Mouse (Mus musculus) kidney, embryonic 14.5 days (tissue): ENCODE data around the gene Slc23a2. TPM values are rescaled to one million over a fixed set of nuclear protein-coding genes. Genes with fewer than 3 reads are reported as not detected.

Experiments used
- ATAC-seq: fragments of 200-750 bp; cut with Nextera tagmentation; 2 replicates; pipeline ENCODE4 v1.8.0; 2017; ENCODE audit warnings: moderate number of reproducible peaks, mild to moderate bottlenecking, moderate TSS enrichment, moderate library complexity; ENCODE audit not compliant: low FRiP score, low TSS enrichment
- H3K27ac ChIP-seq: fragments of 300-500 bp; sonication (generic); 2 replicates; pipeline ENCODE4 v1.5.1; 2014; ENCODE audit warnings: low read depth, mild to moderate bottlenecking, low read length, moderate library complexity, mixed read lengths
- H3K27me3 ChIP-seq: fragments of 300-500 bp; sonication (generic); 2 replicates; pipeline ENCODE4 v1.6.1; 2014; ENCODE audit warnings: mild to moderate bottlenecking, low read length; ENCODE audit not compliant: control insufficient read depth, insufficient read depth
- H3K36me3 ChIP-seq: fragments of 300-500 bp; sonication (generic); 2 replicates; pipeline ENCODE4 v1.6.1; 2014; ENCODE audit warnings: low read length, mixed read lengths; ENCODE audit not compliant: control insufficient read depth, insufficient read depth
- H3K4me1 ChIP-seq: fragments of 300-500 bp; sonication (generic); 2 replicates; pipeline ENCODE4 v1.6.1; 2014; ENCODE audit warnings: low read length, mixed read lengths; ENCODE audit not compliant: control insufficient read depth, insufficient read depth
- H3K4me2 ChIP-seq: fragments of 300-500 bp; sonication (generic); replicated peaks from 2 replicates; pipeline ENCODE4 v1.6.1; 2014; ENCODE audit warnings: low read depth, mild to moderate bottlenecking, low read length
- H3K4me3 ChIP-seq: fragments of 300-500 bp; sonication (generic); 2 replicates; pipeline ENCODE4 v1.5.1; 2014; ENCODE audit warnings: mild to moderate bottlenecking, low read length
- H3K9ac ChIP-seq: fragments of 300-500 bp; sonication (generic); 2 replicates; pipeline ENCODE4 v1.6.1; 2014; ENCODE audit warnings: low read depth, mild to moderate bottlenecking, low read length, moderate library complexity
- H3K9me3 ChIP-seq: fragments of 300-500 bp; sonication (generic); 2 replicates; pipeline ENCODE4 v1.6.1; 2016; ENCODE audit warnings: low read length; ENCODE audit not compliant: control insufficient read depth
- WGBS: fragments of 180-500 bp; shearing (Covaris S2); extraction: QIAGEN DNeasy Blood & Tissue Kit; methylation state at CpG from one replicate; pipeline ENCODE4 v1.1.7; 2014; 5-methylcytosine and 5-hydroxymethylcytosine counted together
- polyA plus RNA-seq: library from polyadenylated mRNA; unstranded; fragments of >200 nt; fragmentation: Nextera tagmentation; extraction: Ambion mirVana; gene quantifications from 2 replicates; pipeline ENCODE4 v1.2.1, GENCODE M21; 2014

Gene Slc23a2
- polyA plus RNA-seq, 1 experiment from 2014 or later, result 18.0 TPM

DNA sequence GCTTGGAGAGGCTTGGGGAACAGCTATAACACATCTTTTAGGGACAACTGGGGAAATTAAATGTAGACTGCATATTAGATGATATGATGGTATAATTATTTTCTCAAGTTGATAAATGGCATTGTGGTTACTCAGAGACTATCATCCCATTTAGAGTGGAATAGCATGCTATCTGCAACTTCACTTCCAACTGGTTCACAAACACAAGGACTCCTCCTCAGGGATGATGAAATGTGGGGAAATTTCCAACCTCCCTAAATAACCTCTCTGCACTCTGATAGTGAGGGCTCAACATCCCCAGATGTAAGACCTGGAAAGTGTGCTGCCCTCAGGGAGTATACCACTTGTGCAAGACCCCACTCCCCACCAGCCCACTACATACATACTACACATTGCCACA lies 60.1 kb downstream of the Slc23a2 start:
- Histone ChIP-seq H3K4me2 (no peak overlapping the region), H3K9ac (no peak overlapping the region), H3K4me3 (no peak overlapping the region), H3K27me3 (no peaks in the 10 kb centered on the region), H3K4me1 (no peaks in the 10 kb centered on the region), H3K27ac (no peak overlapping the region), H3K9me3 (no peaks in the 10 kb centered on the region), H3K36me3 (peaks cover 6% of the 10 kb centered on the region)
- ATAC-seq, result no peak

DNA sequence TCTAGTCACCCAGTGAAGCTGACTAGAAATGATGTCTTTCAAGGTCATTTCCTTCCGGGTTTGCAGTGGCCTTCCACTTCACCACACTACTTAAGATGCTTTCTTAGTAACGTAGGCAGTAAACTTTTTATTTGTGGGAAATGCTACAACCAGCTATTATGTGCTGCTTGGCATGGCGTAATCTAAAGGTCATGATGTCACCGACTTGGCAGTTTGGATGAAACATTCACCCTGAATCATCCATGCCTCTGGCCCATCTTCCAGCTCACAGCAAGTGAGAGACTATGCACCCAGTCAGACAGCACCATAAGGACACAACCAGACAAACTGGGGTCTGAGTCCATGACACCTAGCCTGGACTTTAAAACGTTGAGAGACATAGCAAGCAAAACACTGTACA lies 60.5 kb downstream of the Slc23a2 start:
- ATAC-seq, result no peak
- H3K4me2 ChIP-seq, result no peak overlapping the region
- H3K27ac ChIP-seq, result no peak overlapping the region
- H3K9me3 ChIP-seq, result no peaks in the 10 kb centered on the region
- no peaks in the 10 kb centered on the region for H3K4me1 ChIP-seq
- no peak overlapping the region for H3K4me3 ChIP-seq
- H3K27me3 ChIP-seq, result no peaks in the 10 kb centered on the region
- H3K36me3 ChIP-seq, result peaks cover 6% of the 10 kb centered on the region
- 81% methylated on average over 5 of the region's 5 CpGs for WGBS
- no peak overlapping the region for H3K9ac ChIP-seq

DNA sequence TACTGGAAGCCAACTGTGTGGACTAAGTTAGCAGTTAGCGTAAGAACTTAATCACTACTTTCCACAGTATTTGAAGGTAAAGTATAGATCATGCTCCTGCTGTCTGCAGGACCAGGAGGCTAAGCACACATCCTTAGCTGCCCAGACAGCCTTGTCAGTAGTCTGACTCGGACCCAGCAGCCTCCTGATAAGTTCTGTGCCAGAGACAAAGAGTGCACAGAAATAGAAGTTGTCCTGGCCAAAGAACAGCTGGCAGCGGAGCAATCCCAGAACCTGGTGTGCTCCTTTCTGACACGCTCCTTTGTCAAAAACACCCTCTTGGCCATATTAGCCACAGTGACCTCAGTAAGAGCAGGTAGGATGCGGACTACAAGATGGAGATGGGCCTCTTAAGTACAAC lies 65.8 kb downstream of the Slc23a2 start:
- H3K9me3 ChIP-seq, result no peaks in the 10 kb centered on the region
- 91% methylated on average over 5 of the region's 5 CpGs for WGBS
- H3K4me2 ChIP-seq, result no peak overlapping the region
- H3K27me3 ChIP-seq, result no peaks in the 10 kb centered on the region
- ATAC-seq, result no peak
- H3K4me1 ChIP-seq, result no peaks in the 10 kb centered on the region
- no peak overlapping the region for H3K4me3 ChIP-seq
- peaks cover 8% of the 10 kb centered on the region for H3K36me3 ChIP-seq
- H3K9ac ChIP-seq, result no peak overlapping the region
- no peak overlapping the region for H3K27ac ChIP-seq

DNA sequence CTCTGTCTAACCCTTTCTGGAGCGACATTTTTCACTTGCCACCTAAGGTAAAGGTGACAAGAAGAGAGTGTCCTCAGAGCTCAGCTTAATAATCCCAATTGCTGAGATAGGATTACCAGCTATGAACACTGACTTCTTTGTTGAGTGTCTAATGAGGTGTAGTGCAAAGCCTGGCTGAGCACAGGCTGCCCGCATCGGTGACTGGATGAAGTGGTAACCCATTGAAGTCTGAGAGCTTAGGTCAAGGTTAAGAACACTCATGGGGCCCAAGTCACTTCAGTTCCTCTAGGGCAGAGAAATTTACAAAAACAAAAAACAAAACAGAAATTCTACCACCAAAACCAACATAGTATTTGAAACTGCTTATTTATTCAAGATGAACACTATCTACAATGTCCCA lies 71.9 kb downstream of the Slc23a2 start:
- no peaks in the 10 kb centered on the region for H3K27me3 ChIP-seq
- H3K9me3 ChIP-seq, result no peaks in the 10 kb centered on the region
- ATAC-seq, result peak; percentile 80
- no peak overlapping the region for H3K4me2 ChIP-seq
- peaks cover 17% of the 10 kb centered on the region for H3K36me3 ChIP-seq
- H3K9ac ChIP-seq, result no peak overlapping the region
- no peak overlapping the region for H3K4me3 ChIP-seq
- 48% methylated on average over 3 of the region's 3 CpGs for WGBS
- no peaks in the 10 kb centered on the region for H3K4me1 ChIP-seq
- H3K27ac ChIP-seq, result no peak overlapping the region

DNA sequence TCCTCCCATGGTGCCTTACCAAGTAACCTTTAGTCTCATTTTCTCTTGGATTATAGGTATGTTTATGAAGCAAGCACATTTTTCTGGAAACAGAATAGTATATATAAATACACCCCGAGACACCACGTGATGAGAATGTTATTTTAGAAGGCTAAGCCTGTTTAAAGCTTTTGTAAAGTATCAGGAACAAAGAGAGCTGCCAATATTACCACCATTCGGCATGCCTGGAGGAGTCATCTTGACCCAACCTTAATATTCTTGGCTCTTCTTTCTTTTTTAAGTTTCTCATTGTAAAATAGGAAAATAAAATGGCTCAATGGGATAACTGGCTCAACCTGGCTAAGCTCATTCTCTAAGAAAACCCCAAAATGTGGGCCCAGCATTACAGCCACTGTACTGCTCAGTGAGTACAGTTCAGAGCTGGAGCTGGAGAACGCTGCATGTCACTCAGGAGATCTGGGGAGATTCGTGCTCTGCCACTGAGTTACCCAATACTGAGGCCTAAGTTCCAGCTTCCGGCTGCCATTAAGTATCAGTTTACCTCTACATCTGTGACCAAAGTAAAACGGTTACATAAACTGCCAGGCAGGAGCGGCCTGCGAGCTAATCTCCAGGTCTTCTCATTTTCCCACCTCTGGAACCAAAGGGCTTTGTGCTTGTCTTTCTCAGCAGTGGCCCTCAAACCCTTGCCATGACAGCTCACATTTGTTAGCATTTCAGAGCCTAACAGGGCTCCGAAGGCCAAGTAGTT lies 74.7 kb downstream of the Slc23a2 start:
- no peak overlapping the region for H3K4me2 ChIP-seq
- no peaks in the 10 kb centered on the region for H3K9me3 ChIP-seq
- ATAC-seq, result no peak
- WGBS, result 57% methylated on average over 10 of the region's 10 CpGs
- H3K9ac ChIP-seq, result no peak overlapping the region
- H3K4me1 ChIP-seq, result no peaks in the 10 kb centered on the region
- no peak overlapping the region for H3K27ac ChIP-seq
- peaks cover 18% of the 10 kb centered on the region for H3K36me3 ChIP-seq
- H3K4me3 ChIP-seq, result no peak overlapping the region
- no peaks in the 10 kb centered on the region for H3K27me3 ChIP-seq

DNA sequence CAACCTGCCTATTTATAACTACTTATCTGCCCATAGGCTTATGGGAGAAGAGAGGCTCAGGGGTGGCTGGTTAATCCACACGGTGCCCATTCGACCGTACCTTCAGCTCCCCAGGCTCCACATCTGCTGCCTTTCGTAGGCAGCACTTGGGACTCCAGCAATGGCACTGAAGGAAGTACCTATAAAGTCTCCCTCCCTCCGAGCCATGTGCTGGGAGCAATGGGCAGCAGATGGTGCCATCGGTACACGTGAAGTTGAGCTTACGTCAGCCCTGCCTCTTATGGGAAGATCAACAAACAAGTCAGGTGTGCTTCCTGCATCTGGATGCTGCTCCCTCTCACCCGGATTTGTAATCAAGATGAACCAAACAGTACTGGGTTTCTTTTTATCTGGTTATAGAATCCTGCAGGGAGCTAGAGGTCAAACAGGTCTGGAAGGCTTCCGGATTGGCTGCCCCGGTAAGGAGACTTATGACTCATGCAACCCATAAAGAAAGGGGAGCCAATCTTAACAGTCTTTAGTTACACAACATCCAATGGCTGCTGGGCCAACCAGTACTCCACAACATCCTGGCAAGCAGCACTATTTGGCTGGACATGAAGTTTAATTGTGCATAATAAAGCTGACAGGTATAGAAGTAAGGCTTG lies 80.6 kb downstream of the Slc23a2 start:
- peaks cover 5% of the 10 kb centered on the region; the same call in 1 of the 2 replicates for H3K36me3 ChIP-seq
- no peak overlapping the region for H3K9ac ChIP-seq
- whole genome bisulfite sequencing, result 46% methylated on average over 11 of the region's 11 CpGs
- no peaks in the 10 kb centered on the region for H3K27me3 ChIP-seq
- no peak overlapping the region for H3K4me3 ChIP-seq
- H3K4me1 ChIP-seq, result 0 out of 2 replicates have a peak, but pooled peaks cover 6% of the 10 kb centered on the region
- H3K27ac ChIP-seq, result no peak overlapping the region
- no peaks in the 10 kb centered on the region for H3K9me3 ChIP-seq
- ATAC-seq, result peak; percentile 61
- no peak overlapping the region for H3K4me2 ChIP-seq

DNA sequence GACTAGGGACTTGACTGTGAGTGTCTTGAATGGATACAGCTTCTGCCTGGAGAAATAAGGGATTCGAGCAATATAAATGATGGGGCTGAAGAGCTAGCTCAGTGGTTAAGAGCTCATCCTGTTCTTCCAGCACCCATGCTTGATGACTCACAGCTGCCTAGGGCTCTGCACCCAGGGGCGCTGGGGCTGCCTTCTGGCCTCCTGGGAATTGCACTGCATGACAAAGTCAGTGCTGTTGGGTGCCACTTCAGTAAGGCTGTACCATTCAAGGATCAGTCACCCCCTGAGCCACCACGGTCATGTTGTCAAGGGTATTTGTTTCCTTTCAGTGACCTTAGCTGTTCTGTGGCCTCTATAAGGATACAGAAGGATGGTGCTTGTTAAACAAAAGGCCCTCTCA lies 81.1 kb downstream of the Slc23a2 start:
- no peak overlapping the region for H3K27ac ChIP-seq
- 72% methylated on average over 3 of the region's 3 CpGs for WGBS
- no peaks in the 10 kb centered on the region for H3K27me3 ChIP-seq
- peaks cover 5% of the 10 kb centered on the region; the same call in 1 of the 2 replicates for H3K36me3 ChIP-seq
- H3K4me1 ChIP-seq, result 0 out of 2 replicates have a peak, but pooled peaks cover 6% of the 10 kb centered on the region
- H3K4me3 ChIP-seq, result no peak overlapping the region
- H3K4me2 ChIP-seq, result no peak overlapping the region
- no peak for ATAC-seq
- H3K9me3 ChIP-seq, result no peaks in the 10 kb centered on the region
- H3K9ac ChIP-seq, result no peak overlapping the region

DNA sequence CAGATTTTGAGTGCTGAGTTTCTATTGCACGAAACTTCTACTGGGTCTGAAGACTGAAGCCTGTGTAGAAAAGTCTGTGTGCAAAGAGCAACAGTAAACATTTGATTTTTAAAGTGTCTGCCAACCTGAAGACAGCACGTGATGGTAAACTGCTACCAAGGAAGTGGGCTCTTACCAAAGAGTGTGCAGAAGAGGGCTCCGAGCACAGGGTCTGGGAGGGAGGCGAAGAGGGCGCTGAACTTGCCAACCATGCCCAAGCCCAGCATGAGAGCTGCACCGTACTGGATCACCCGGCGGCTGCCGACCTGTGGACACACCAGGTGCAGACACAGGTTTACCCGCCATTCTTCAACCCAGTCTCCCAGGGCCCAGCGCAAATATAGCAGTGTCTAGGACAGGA lies 83.0 kb downstream of the Slc23a2 start:
- H3K36me3 ChIP-seq, result peaks cover 9% of the 10 kb centered on the region; the same call in 1 of the 2 replicates
- H3K9ac ChIP-seq, result no peak overlapping the region
- H3K9me3 ChIP-seq, result no peaks in the 10 kb centered on the region
- no peak overlapping the region for H3K4me2 ChIP-seq
- 96% methylated on average over 11 of the region's 11 CpGs for WGBS
- no peaks in the 10 kb centered on the region for H3K27me3 ChIP-seq
- no peak for ATAC-seq
- H3K27ac ChIP-seq, result no peak overlapping the region
- H3K4me3 ChIP-seq, result no peak overlapping the region
- 0 out of 2 replicates have a peak, but pooled peaks cover 6% of the 10 kb centered on the region for H3K4me1 ChIP-seq

DNA sequence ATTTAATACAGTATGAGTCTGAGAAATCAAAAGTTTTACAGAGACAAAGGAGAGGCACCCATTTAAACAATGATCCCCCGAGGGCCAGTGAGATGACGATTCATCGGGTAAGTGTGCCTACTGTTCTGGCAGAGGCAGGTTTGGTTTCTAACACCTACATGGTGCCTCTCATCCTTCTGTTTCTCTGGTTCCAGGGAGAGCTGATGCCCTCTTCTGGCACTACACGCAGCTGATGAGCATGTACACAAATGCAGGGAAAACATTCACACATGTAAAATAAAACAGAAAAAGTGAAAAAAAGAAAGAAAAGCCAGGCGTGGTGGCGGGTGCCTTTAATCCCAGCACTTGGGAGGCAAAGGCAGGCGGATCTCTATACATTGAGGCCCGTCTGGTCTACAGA lies 85.0 kb downstream of the Slc23a2 start:
- no peak overlapping the region for H3K9ac ChIP-seq
- H3K27ac ChIP-seq, result no peak overlapping the region
- H3K4me3 ChIP-seq, result no peak overlapping the region
- peaks cover 17% of the 10 kb centered on the region for H3K36me3 ChIP-seq
- H3K4me2 ChIP-seq, result no peak overlapping the region
- no peaks in the 10 kb centered on the region for H3K9me3 ChIP-seq
- H3K4me1 ChIP-seq, result 0 out of 2 replicates have a peak, but pooled peaks cover 6% of the 10 kb centered on the region
- ATAC-seq, result no peak
- no peaks in the 10 kb centered on the region for H3K27me3 ChIP-seq
- 90% methylated on average over 8 of the region's 8 CpGs for WGBS
